Mouse (Mus musculus) thymus, postnatal 0 days (tissue): ENCODE data around the gene Slc5a5. TPM values are rescaled to one million over a fixed set of nuclear protein-coding genes. Genes with fewer than 3 reads are reported as not detected.
A peak's percentile ranks its signal among the peaks of the same experiment; 100 is the strongest.

Source experiments
- DNase-seq: peaks from one replicate; pipeline ENCODE4 v3.0.0-alpha.2; 2015; ENCODE audit warnings: low spot score
- polyA plus RNA-seq: library from polyadenylated mRNA; unstranded; fragments of >200 nt; fragmentation: Nextera tagmentation; extraction: Ambion mirVana; gene quantifications from 2 replicates; pipeline ENCODE4 v1.2.1, GENCODE M21; 2015

Slc5a5 gene
- 0.49 and 1.6 TPM in 2 replicates for polyA plus RNA-seq

DNA sequence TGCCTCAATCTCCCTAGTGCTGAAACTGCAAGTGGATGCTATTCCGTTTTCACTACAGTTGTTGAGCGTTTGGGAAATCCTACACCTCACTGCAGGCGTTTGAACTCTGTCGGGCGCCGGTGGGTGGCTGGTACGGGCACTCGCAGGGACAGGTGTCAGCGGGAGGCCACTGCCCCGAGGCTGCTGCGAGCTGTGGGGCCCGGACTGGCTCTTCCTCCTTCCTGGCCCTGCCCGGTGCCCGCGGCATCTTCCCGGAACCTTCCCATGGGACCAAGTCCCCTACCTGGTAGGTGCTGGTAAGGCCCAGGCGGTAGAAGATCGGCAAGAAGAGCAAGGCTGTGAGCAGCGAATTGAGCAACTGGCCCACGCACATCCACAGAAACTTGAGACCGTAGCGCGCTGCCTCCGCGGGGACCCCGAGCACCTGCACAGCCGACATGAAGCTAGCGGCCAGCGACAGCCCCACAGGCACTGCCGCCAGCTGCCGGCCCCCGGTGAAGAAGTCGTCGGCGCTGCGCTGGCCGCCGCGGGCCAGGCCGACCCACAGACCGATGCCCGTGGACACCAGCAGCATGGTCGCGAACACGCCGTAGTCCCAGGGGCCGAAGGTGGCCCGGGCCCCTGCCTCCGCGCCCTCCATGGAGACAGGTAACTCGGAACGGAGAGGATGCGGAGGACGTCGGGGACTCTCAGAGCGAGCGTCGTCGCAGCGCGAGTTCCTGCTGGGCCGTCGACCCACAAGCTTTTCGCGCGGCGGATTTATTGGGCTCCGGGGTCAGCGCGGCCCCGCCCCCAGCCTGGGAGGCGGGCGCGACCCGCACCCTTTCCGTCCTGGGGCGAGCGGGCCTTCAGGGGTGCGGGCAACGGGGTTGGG, at the start of gene Slc5a5:
Gene Slc5a5 (minus strand): TSS at position 736 of the 874 bp plus-strand sequence.
- no peak for DNase-seq

DNA sequence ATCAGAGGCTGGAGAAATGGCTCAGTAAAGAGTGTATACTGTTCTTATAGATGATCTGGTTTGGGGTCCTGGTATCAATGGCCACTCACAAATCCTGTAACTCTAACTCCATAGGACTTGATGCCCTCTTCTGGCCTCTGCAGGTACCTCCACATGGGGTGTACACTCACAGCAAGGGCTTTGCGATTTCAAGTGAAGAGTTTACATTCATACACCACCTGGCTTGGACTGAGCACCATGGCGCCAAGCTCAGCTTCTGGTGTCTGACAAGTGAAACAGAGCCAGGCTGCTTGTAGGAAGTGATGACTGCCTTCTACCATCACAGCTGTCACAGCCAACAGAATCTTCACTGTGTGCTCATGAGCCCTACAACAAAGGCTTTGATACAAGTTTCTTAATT, 48.9 kb upstream of the Slc5a5 start:
- DNase-seq = peak; percentile 11

DNA sequence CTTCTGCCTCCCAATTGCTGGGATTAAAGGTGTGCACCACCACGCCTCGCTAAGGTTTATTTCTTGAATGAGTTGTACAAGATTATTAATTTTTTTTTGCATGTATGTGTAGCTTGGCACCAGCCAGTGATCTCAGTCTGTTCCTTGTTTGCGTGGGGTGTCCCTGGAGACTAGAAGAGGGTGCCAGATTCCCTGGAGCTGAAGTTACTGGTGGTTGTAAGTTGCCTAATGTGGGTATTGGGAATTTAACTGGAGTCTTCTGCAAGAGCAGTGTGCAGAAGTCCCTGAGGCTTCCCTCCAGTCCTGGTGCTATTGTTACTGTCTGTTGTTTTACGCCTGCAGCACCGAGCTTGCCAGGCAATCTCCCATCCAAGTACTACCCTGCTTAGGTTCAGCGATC, 44.6 kb upstream of the Slc5a5 start:
- no peak for DNase-seq

DNA sequence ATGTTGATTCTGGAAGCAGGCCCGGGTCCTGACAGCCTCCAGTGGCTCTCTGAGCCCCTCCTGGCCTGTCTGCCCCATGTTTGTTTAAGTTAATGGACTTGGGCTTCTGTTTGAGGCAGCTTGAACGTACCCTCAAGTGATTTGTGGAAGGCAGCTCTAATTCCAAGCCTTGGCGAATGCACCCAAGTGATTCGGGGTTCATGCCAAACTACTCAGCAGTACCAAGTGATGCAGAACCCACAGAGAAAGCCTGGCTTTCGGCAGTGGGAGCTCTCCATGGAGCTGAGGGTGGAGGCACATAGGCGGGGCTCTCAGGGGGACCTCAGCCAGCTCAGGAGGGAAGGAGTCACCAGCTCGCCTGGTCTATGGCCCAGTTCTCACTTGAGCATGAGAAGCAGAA, 42.2 kb upstream of the Slc5a5 start:
- no peak for DNase-seq

DNA sequence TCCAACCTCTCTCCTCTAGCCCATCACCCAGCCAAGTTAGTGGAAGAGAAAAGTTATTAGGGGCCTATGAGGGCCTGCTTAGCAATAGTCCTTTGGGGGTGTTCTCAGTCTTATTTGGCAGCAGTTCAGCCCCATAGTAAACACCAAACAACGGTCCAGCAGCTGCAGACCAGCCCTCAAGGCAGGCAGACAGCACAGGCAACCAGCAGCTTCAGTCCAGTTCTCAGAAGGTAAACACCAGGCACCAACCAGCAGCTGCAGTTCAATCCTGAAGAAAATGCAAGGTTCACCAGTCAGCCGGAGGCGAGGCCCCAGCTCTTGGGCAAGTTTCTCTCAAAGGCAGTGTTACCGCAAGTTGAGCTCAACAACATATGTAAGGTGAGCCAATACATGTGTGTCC, 40.5 kb upstream of the Slc5a5 start:
- no peak for DNase-seq

DNA sequence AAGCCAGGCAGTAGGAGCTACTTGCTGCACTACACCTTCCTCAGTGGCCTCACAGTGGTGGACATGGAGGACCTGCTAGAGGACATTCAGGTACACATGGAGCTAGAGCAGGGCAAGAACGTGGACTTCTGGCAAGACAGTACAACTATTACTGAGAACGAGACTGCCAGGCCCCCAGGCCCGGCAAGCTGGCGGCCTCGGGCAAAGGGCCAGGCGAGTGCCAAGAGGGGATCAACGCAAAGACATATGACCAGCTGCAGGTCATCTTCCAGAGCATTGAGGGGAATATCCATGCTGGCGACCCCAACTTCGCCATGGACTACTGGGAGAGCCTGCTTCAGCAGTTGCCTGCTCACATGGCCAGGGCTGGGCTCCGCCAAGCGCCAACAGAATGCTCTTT, 39.2 kb upstream of the Slc5a5 start:
- no peak for DNase-seq

- no peak for DNase-seq
Observed at GRCm38 (mm10) chr8:70928778-70929322, 36.3 kb upstream of the Slc5a5 start.

- no peak for DNase-seq
Observed at GRCm38 (mm10) chr8:70928096-70928495, 35.5 kb upstream of the Slc5a5 start.

- no peak for DNase-seq
Observed at GRCm38 (mm10) chr8:70926396-70926795, 33.8 kb upstream of the Slc5a5 start.

DNA sequence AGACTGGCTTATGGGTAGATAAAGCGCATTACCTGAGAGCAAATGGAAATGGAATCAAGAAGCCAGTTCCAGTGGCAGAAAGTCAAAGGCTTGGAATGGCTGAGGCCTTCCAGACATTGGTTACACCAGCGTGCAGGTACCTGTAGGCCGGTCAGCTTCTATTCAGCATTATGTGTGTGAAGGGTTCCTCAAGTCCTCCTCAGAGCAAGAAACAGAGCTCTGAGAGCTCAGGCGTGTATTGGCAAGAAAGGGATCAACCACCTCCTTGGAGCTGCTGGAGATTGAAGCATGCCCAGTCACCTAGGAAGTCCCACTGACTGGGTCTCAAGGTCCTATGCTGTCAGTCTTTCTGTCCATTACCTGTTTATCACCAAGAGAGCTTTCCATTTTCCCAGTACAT, 33.2 kb upstream of the Slc5a5 start:
- no peak for DNase-seq

DNA sequence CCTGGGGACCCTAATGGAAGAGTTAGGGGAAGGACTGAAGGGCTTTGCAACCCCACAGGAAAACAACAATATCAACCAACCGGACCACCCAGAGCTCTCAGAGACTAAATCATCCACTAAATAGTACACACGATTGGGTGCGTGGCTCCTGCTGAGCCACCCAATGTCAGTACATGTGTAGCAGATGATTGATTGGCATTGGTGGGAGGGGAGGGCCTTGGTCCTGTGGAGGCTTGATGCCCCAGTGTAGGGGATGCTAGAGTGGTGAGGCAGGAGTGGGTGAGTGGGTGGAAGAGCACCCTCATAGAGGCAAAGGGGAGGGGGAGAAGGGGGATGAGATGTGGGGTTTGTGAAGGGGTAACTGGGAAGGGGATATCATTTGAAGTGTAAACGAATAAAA, 31.6 kb upstream of the Slc5a5 start:
- no peak for DNase-seq

DNA sequence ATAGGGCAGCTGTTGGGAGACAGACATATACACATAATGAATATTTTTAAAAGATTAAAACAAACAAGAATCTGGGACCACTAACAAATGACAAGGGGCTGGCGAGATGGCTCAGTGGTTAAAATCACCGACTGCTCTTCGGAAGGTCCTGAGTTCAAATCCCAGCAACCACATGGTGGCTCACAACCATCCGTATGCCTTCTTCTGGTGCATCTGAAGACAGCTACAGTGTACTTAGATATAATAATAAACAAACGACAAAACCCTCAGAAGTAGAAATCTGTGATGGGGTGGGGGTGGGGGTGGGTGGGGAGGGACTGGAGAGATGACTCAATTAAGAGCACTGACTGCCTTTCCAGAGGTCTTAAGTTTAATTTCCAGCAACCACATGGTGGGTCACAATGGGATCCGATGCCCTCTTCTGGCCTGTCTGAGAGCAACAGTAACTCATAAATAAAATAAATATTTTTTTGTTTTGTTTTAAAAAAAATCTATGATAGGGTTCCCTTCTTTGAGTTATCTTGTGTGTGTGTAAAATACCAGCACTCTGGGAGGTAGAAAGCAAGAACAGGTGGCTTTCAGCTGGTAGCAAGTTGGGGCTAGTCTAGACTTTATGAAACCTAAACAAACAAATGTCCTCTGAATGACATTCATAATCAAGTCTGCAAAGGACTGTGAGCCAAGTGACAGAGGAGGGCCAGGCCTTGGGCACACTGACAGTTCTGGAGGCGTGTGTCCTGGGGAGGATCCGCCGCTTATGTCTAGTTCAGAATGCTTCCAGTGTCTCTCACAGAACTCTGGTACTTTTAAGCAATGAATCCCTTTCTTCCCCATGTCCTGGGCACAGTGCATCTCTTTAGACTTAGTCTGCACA, 27.7 kb upstream of the Slc5a5 start:
- DNase-seq = no peak

DNA sequence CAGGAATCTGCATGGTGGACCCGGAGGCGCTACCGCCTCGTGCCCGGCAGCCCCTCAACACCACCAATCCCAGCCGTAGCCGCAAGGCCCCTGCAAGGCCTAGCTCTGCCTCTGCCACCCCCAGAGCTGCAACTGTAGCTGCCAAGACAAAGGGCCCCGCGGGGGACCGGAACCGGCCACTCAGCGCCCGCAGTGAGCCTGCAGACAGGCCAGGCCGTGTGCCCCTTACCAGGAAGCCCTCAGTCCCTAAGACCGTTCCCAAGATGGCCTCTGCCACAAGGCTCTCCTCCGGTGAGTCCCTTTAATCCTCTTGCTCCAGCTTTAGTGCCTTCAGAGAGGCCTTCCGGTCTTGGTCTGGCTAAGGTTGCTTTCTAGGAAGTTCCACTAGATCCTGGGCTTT, 22.1 kb upstream of the Slc5a5 start:
- no peak for DNase-seq

GRCm38 (mm10) chr8:70913523-70913922, 21.0 kb upstream of the Slc5a5 start:
- DNase-seq = no peak

GRCm38 (mm10) chr8:70912955-70913354, 20.4 kb upstream of the Slc5a5 start:
- no peak for DNase-seq

DNA sequence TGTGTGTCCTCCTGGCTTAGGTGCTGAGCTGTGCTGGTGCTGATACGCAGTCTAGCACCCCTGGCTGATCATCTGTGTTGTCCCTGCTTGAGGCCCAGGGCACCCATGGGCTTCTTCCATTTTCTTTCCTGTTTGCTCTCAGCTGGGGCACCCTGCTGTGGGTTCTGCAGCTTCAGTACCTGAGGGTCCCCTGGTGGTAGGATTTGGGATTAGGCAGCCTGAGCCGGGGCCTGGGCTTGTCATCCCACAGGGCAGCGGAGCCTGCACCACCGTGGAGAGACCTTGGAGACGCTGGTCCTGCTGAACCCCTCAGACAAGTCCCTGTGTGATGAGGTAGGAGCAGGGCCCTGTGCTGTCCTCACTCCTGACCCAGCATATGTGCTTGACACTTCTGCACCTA, 19.0 kb upstream of the Slc5a5 start:
- no peak for DNase-seq

DNA sequence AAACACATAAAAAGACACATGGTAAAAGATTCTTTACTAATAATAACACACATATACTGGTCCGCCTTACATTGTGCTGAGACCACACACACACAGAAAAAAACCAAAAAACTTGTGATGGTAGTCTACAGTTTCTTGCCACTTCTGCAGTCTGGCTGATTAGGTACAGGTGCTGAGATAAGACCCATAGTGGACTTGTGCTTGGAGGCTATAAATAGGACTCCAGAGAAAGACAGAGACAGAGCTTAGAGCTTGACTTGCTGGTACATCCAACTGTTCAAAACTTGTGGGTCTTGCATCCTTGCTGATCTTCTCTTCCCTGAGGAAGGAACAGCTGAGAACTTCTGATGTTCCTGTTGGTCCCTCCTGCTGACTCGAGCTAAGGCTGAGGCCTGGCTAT, 15.0 kb upstream of the Slc5a5 start:
- no peak for DNase-seq

DNA sequence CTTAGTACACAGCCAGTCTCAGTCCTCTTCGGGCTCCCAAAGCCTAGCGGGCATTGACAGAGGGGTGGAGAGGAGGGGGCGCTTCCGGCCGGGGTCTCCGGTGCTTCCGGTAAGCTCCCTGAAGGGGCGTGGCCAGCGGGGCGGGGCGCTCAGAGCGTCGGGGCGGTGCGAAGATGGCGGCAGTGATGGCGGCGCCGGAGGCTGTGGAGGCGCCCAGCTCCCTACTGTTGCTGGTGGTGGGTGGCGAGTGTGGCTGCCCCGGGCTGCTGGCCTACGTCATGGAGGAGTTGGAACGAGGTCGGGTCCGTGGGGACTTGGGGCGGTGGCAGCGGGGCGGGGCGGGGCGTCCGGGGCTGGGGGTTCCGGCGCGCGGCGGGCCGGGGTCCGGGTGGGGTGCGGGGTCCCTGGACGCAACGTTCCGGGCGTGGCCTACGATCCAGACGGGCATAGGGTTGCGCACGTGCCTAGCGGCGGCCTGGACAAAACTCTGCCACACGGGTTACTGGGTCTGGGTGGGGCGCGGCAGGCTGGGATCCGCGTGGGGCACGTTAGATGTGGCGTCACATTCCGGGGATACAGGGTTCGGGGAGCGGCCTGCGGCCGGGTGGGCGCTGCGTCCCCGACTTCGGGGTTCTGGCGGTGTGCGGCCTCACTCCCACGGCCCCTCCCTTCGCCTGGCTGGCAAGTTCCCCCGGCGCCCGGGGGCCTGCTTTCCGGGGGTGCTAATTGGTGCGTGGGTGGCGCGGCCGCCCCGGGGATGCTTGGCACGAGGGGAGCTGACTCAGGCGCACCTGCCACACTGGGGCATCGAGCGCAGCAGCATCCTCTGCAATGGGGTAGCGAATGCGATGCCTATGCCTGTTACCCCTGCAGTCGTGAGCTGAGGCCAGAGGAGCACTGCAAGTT, 13.5 kb upstream of the Slc5a5 start, which contains the start of gene Map1s:
Gene Map1s (plus strand): TSS at position 102 of the 906 bp plus-strand sequence.
- peak; percentile 91 for DNase-seq

DNA sequence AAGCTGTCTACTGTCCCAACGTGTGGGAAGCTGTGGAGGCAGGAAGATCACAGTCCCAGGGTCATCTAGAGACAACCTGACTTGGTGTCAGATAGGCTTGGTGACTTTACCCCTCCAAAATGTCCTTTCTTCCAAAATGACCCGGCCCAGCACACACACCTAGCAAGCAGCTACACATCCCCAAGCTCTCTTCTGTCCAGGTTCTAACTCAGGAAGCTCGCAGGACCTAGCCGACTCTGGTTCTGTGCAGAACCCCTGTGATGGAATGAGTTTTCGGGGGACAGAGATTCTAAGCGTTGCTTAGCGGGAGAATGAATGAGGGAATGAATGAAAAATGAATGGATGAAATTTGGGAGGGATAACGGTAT, 12.9 kb upstream of the Slc5a5 start:
- DNase-seq = peak; percentile 5

DNA sequence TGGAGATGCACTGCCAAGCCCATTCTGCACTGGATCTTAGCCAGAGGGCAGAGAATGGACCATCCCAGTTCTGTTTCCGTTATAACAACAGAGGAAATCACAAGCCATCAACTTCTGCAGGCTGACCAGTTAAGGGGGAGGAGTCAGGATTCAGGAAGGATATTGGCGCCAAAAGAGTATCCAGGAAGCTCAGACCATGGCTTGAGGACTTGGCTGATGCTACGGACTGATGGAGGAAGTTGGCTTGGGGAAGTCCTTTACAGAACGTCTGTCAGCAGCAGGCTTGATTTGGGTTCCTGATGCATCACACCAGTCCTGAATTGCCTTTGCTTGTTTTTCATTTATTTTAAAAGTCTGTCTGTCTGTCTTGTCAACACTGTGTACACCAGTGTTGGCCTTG, 12.0 kb upstream of the Slc5a5 start:
- DNase-seq = no peak

DNA sequence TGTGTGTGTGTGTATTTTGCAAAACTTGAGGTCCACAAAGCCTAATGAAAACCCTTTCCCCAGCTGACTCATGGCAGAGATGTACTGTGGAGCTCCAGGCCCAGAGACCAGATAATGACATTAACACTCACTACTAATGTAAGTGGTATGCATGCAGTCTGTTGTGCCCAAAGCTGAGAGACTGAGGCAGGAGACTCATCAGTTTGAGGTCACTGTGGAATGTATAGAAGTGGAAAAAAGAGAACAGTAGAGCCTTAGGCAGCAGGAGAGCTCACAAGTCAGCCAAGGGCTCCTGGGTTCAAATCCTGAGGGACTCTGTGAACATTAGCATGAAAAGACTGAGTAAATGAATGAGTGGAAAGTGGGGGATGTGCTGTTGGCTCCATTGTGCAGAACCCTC, 11.0 kb upstream of the Slc5a5 start:
- no peak for DNase-seq
